Mouse (Mus musculus): ENCODE results near the gene Olfr149. TPM values are rescaled to one million over a fixed set of nuclear protein-coding genes. Genes with fewer than 3 reads are reported as not detected.
"Not testable (repeated sequence)": the region's sequence is repeated elsewhere in the genome, so short reads cannot be mapped to it uniquely, and the experiment has no call there.

Olfr149 gene
- not detected in 2 replicates for polyA plus RNA-seq (2014; fragmentation: Nextera tagmentation; extraction: Ambion mirVana)

- no peaks in the 10 kb centered on the region for H3K9me3 ChIP-seq (ENCODE audit: control insufficient read depth, low read length)
- ATAC-seq (ENCODE audit: low FRiP score), result no peak
- no peak within 1 kb of the TSS for H3K4me2 ChIP-seq (replicated peaks)
- no peaks in the 10 kb centered on the region for H3K4me1 ChIP-seq (replicated peaks; ENCODE audit: control insufficient read depth, insufficient read depth, low read length)
- H3K27ac ChIP-seq, result no peak within 1 kb of the TSS
- no peak for DNase-seq (ENCODE audit: low spot score)
- H3K4me3 ChIP-seq (replicated peaks; ENCODE audit: low read length), result no peak within 1 kb of the TSS
- no peaks in the 10 kb centered on the region for H3K36me3 ChIP-seq (replicated peaks; ENCODE audit: control insufficient read depth, insufficient read depth)
- no peaks in the 10 kb centered on the region for H3K27me3 ChIP-seq (ENCODE audit: control insufficient read depth, insufficient read depth, low read length)
- H3K9ac ChIP-seq, result no peak within 1 kb of the TSS
Measured at GRCm38 (mm10) chr9:39707017-39707416, at the start of gene Olfr149. Gene Olfr149 (minus strand): TSS chr9:39707117.

GRCm38 (mm10) chr9:39746428-39746827 is 39.5 kb upstream of the Olfr149 start:
- ATAC-seq (ENCODE audit: low FRiP score) (no peak), DNase-seq (ENCODE audit: low spot score) (no peak)
- Histone ChIP-seq H3K4me3 (replicated peaks; ENCODE audit: low read length) (no peak overlapping the region), H3K4me2 (replicated peaks) (no peak overlapping the region), H3K27ac (no peak overlapping the region), H3K4me1 (replicated peaks; ENCODE audit: control insufficient read depth, insufficient read depth, low read length) (no peaks in the 10 kb centered on the region), H3K9me3 (ENCODE audit: control insufficient read depth, low read length) (no peaks in the 10 kb centered on the region), H3K27me3 (ENCODE audit: control insufficient read depth, insufficient read depth, low read length) (no peaks in the 10 kb centered on the region), H3K9ac (no peak overlapping the region), H3K36me3 (replicated peaks; ENCODE audit: control insufficient read depth, insufficient read depth) (no peaks in the 10 kb centered on the region)
- WGBS, result 80% methylated on average over 1 of the region's 1 CpGs

- no peaks in the 10 kb centered on the region for H3K9me3 ChIP-seq (ENCODE audit: control insufficient read depth, low read length)
- no peak within 1 kb of the TSS for H3K27ac ChIP-seq
Measured at GRCm38 (mm10) chr9:39745949-39746348, 39.0 kb upstream of the Olfr149 start, which contains the start of gene Olfr967. Gene Olfr967 (plus strand): TSS chr9:39746249.

GRCm38 (mm10) chr9:39740741-39741140 is 33.8 kb upstream of the Olfr149 start:
- Histone ChIP-seq H3K36me3 (replicated peaks; ENCODE audit: control insufficient read depth, insufficient read depth) (no peaks in the 10 kb centered on the region), H3K9ac (no peak overlapping the region), H3K9me3 (ENCODE audit: control insufficient read depth, low read length) (no peaks in the 10 kb centered on the region), H3K27me3 (ENCODE audit: control insufficient read depth, insufficient read depth, low read length) (no peaks in the 10 kb centered on the region), H3K27ac (no peak overlapping the region), H3K4me3 (replicated peaks; ENCODE audit: low read length) (no peak overlapping the region), H3K4me2 (replicated peaks) (no peak overlapping the region), H3K4me1 (replicated peaks; ENCODE audit: control insufficient read depth, insufficient read depth, low read length) (no peaks in the 10 kb centered on the region)
- no peak for DNase-seq (ENCODE audit: low spot score)
- ATAC-seq (ENCODE audit: low FRiP score), result no peak
- WGBS, result 92% methylated on average over 1 of the region's 1 CpGs

More at GRCm38 (mm10) chr9:39745949-39746348, 39.0 kb upstream of the Olfr149 start, which contains the start of gene Olfr967:
- Histone ChIP-seq H3K4me2 (replicated peaks) (no peak within 1 kb of the TSS), H3K9ac (no peak within 1 kb of the TSS), H3K27me3 (ENCODE audit: control insufficient read depth, insufficient read depth, low read length) (no peaks in the 10 kb centered on the region), H3K4me3 (replicated peaks; ENCODE audit: low read length) (no peak within 1 kb of the TSS), H3K36me3 (replicated peaks; ENCODE audit: control insufficient read depth, insufficient read depth) (no peaks in the 10 kb centered on the region), H3K4me1 (replicated peaks; ENCODE audit: control insufficient read depth, insufficient read depth, low read length) (no peaks in the 10 kb centered on the region)
- ATAC-seq (ENCODE audit: low FRiP score) (no peak), DNase-seq (ENCODE audit: low spot score) (no peak)

- H3K36me3 ChIP-seq (replicated peaks; ENCODE audit: control insufficient read depth, insufficient read depth), result no peaks in the 10 kb centered on the region
- H3K4me2 ChIP-seq (replicated peaks), result no peak within 1 kb of the TSS
- no peaks in the 10 kb centered on the region for H3K9me3 ChIP-seq (ENCODE audit: control insufficient read depth, low read length)
- no peak within 1 kb of the TSS for H3K27ac ChIP-seq
- no peak within 1 kb of the TSS for H3K9ac ChIP-seq
- ATAC-seq (ENCODE audit: low FRiP score) (no peak), DNase-seq (ENCODE audit: low spot score) (no peak)
- H3K4me1 ChIP-seq (replicated peaks; ENCODE audit: control insufficient read depth, insufficient read depth, low read length), result no peaks in the 10 kb centered on the region
- H3K4me3 ChIP-seq (replicated peaks; ENCODE audit: low read length), result no peak within 1 kb of the TSS
- no peaks in the 10 kb centered on the region for H3K27me3 ChIP-seq (ENCODE audit: control insufficient read depth, insufficient read depth, low read length)
Measured at GRCm38 (mm10) chr9:39730678-39731077, 23.8 kb upstream of the Olfr149 start, which contains the start of gene Olfr150. Gene Olfr150 (plus strand): TSS chr9:39730978.

GRCm38 (mm10) chr9:39711053-39711452 is 4.1 kb upstream of the Olfr149 start, which contains the start of gene Olfr965:
Gene Olfr965 (plus strand): TSS chr9:39711353.
- Histone ChIP-seq H3K36me3 (replicated peaks; ENCODE audit: control insufficient read depth, insufficient read depth) (no peaks in the 10 kb centered on the region), H3K27me3 (ENCODE audit: control insufficient read depth, insufficient read depth, low read length) (no peaks in the 10 kb centered on the region), H3K27ac (no peak within 1 kb of the TSS), H3K9ac (no peak within 1 kb of the TSS), H3K4me1 (replicated peaks; ENCODE audit: control insufficient read depth, insufficient read depth, low read length) (no peaks in the 10 kb centered on the region), H3K4me3 (replicated peaks; ENCODE audit: low read length) (no peak within 1 kb of the TSS), H3K9me3 (ENCODE audit: control insufficient read depth, low read length) (no peaks in the 10 kb centered on the region), H3K4me2 (replicated peaks) (no peak within 1 kb of the TSS)
- ATAC-seq (ENCODE audit: low FRiP score), result no peak
- no peak for DNase-seq (ENCODE audit: low spot score)

GRCm38 (mm10) chr9:39708958-39709357 is 2.0 kb upstream of the Olfr149 start:
- H3K36me3 ChIP-seq (replicated peaks; ENCODE audit: control insufficient read depth, insufficient read depth), result no peaks in the 10 kb centered on the region
- 78% methylated on average over 3 of the region's 3 CpGs for WGBS
- no peaks in the 10 kb centered on the region for H3K4me1 ChIP-seq (replicated peaks; ENCODE audit: control insufficient read depth, insufficient read depth, low read length)
- no peak overlapping the region for H3K9ac ChIP-seq
- H3K27ac ChIP-seq, result no peak overlapping the region
- no peak overlapping the region for H3K4me2 ChIP-seq (replicated peaks)
- no peaks in the 10 kb centered on the region for H3K9me3 ChIP-seq (ENCODE audit: control insufficient read depth, low read length)
- no peak overlapping the region for H3K4me3 ChIP-seq (replicated peaks; ENCODE audit: low read length)
- no peaks in the 10 kb centered on the region for H3K27me3 ChIP-seq (ENCODE audit: control insufficient read depth, insufficient read depth, low read length)
- DNase-seq (ENCODE audit: low spot score) (no peak), ATAC-seq (ENCODE audit: low FRiP score) (no peak)

GRCm38 (mm10) chr9:39701123-39701522 is 5.8 kb downstream of the Olfr149 start:
- H3K9me3 ChIP-seq (ENCODE audit: control insufficient read depth, low read length); H3K27me3 ChIP-seq (ENCODE audit: control insufficient read depth, insufficient read depth, low read length); H3K9ac ChIP-seq; H3K36me3 ChIP-seq (replicated peaks; ENCODE audit: control insufficient read depth, insufficient read depth); ATAC-seq (ENCODE audit: low FRiP score); DNase-seq (ENCODE audit: low spot score); H3K27ac ChIP-seq; H3K4me3 ChIP-seq (replicated peaks; ENCODE audit: low read length); H3K4me1 ChIP-seq (replicated peaks; ENCODE audit: control insufficient read depth, insufficient read depth, low read length); H3K4me2 ChIP-seq (replicated peaks): not testable (repeated sequence)
- 84% methylated on average over 7 of the region's 8 CpGs for WGBS

GRCm38 (mm10) chr9:39679280-39679679 is 27.6 kb downstream of the Olfr149 start:
- WGBS, result 60% methylated on average over 2 of the region's 2 CpGs
- ATAC-seq (ENCODE audit: low FRiP score) (no peak), DNase-seq (ENCODE audit: low spot score) (no peak)
- H3K27ac ChIP-seq, result no peak overlapping the region
- H3K4me1 ChIP-seq (replicated peaks; ENCODE audit: control insufficient read depth, insufficient read depth, low read length), result no peaks in the 10 kb centered on the region
- H3K4me3 ChIP-seq (replicated peaks; ENCODE audit: low read length), result no peak overlapping the region
- H3K9ac ChIP-seq, result no peak overlapping the region
- no peaks in the 10 kb centered on the region for H3K9me3 ChIP-seq (ENCODE audit: control insufficient read depth, low read length)
- H3K4me2 ChIP-seq (replicated peaks), result no peak overlapping the region
- H3K36me3 ChIP-seq (replicated peaks; ENCODE audit: control insufficient read depth, insufficient read depth), result no peaks in the 10 kb centered on the region
- H3K27me3 ChIP-seq (ENCODE audit: control insufficient read depth, insufficient read depth, low read length), result no peaks in the 10 kb centered on the region

- Histone ChIP-seq H3K9me3 (ENCODE audit: control insufficient read depth, low read length) (no peaks in the 10 kb centered on the region; the same call in 1 of the 2 replicates), H3K27me3 (ENCODE audit: control insufficient read depth, insufficient read depth, low read length) (no peaks in the 10 kb centered on the region), H3K4me1 (replicated peaks; ENCODE audit: control insufficient read depth, insufficient read depth, low read length) (no peaks in the 10 kb centered on the region), H3K4me2 (replicated peaks) (no peak overlapping the region), H3K36me3 (replicated peaks; ENCODE audit: control insufficient read depth, insufficient read depth) (no peaks in the 10 kb centered on the region), H3K4me3 (replicated peaks; ENCODE audit: low read length) (no peak overlapping the region), H3K27ac (no peak overlapping the region), H3K9ac (no peak overlapping the region)
- 95% methylated on average over 2 of the region's 2 CpGs for WGBS
- no peak for DNase-seq (ENCODE audit: low spot score)
- no peak for ATAC-seq (ENCODE audit: low FRiP score)
Measured at GRCm38 (mm10) chr9:39678557-39678956, 28.4 kb downstream of the Olfr149 start.

Data from hindbrain, embryonic 14.5 days (tissue).